Mouse (Mus musculus) megakaryocyte, adult 5-6 weeks (primary cell): ENCODE measurements around the gene Auts2. TPM values are rescaled to one million over a fixed set of nuclear protein-coding genes. Genes with fewer than 3 reads are reported as not detected.

Experiments used
- ATAC-seq: 2 replicates; pipeline ENCODE4 v1.8.0; 2016; ENCODE audit warnings: mild to moderate bottlenecking, inconsistent platforms; ENCODE audit not compliant: poor library complexity, severe bottlenecking
- total RNA-seq, 2 experiments: library from RNA; stranded (forward) in 1 of 2; stranded (reverse) in 1 of 2; fragments of 153-499, 151-499 nt in 1 of 2; fragments of 221-1000, 200-1000 nt in 1 of 2; gene quantifications; 2 replicates each; pipeline versions ENCODE4 v1.2.3 to v1.2.4; 2015 to 2017

Gene Auts2
- total RNA-seq, 2 experiments from 2014 or later, result 0.42 to 1.1 TPM

DNA sequence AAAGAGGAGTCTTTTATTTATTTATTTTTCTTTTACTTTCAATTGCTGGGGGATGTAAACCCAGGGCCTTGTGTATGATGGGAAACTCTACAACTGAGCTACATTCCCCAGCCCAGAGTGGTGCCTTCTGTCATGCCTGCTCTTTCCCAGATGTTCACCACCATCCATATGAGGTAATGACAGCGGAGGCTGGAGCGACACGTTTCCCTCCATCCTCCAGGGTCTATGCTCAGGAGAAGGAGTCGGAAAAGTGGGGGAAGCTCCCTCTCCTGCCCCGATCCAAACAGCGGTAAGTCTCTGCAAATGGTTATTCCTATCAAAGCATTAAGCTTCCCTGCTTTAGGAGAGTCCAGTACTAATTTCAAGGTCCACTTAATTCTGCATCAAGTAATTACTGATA lies 768.4 kb downstream of the Auts2 start:
- ATAC-seq, result no peak

DNA sequence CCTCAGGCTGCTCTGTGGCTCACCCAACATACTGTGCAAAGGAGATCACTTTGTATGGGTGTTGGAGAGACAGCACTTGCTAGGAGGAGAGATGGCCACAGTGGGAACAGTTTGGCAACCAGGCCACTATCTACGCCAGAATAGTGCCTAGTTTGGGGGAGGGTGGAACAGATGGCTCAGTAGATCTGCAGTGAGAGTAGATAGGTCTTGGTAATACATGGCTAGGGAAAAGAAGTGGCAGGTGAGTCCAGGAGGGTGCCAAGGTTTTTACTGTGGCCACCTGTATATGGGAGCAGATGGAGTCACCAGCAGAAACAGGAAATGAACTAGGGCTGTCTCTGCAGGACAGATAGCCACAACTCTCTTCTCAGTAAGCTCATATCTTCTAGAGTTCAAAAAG lies 770.5 kb downstream of the Auts2 start:
- ATAC-seq, result no peak

DNA sequence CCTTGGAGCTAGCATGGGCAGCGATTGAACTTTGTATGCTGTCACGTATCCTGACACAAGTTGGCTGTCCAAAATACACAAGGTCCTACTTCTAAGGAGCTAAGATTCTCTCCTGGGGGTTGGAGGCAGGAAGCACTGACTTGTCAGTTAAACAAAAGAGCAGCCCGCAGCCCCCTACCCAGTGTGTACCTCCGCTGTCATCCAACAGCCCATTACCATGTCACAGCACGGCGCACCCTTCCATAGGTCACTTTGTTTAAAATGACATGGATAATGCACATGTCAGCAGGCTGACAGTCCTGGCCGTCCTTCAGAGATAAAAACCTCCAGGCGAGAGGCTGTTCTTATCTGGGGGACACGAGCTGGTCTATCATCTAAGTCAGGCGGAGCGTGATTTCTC lies 773.9 kb downstream of the Auts2 start:
- ATAC-seq, result no peak

DNA sequence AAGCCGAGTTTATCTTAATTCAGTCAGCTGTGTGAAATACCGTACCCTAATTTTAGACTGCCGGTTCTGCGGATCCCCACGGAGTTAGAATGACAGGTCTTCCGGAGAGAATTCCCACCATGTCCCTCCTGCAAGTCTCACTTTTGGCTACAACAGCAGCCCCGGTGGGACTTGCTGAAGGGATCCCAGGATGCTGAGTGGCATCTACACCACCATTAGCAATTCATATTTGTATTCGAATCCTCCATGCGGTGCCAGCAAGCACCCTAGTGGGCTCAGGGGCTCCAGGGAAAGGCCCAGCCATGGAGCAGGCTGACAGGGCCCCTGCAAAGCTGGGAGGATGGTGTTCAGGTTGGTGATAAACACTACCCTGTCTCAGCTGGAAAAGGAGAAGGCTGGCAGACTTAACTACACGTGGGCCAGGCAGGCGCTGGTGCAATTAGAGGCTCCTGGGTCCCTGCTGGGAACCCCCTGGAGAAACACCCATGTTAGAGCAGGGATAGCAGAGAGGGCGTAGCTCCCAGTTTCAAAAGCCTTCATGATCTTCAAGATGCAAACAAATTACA lies 775.4 kb downstream of the Auts2 start:
- ATAC-seq, result no peak

DNA sequence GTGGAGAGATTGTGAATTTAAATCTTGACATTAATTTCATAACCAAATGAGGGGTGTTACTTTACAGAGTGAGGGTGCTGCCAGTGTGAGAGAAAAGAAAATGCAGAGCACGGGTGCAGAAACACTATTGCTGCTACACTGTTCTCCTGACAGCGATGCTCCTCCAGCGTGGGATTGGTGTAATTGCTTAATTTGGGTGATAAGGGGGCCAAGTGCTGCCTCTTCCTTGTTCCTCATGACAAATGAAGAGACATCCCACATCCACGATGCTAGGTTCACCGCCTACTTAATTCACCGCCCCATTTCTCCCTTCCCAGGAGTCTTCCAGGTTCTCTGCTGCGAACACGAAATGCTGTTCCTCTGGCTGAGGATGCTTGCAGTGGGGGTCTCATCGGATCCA lies 776.0 kb downstream of the Auts2 start:
- ATAC-seq, result no peak

DNA sequence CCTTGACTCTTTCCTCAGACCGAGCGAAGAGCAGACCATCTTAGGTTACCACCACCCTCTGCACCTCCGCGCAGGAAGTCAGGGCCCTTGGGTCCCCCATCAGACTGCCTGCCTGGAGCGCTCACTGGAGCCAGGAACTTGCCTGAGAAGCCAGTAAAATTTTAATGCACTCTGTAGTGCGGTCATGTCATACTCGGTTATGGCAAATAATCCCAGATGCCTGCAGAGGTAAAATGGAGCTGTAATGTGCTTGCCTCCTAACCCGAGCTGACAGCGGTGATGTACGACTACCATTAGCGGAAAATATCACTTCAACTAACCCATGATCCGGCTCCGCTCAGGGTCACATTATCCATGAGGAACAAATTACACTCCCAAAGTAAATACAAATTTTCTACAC lies 783.7 kb downstream of the Auts2 start:
- ATAC-seq, result no peak

DNA sequence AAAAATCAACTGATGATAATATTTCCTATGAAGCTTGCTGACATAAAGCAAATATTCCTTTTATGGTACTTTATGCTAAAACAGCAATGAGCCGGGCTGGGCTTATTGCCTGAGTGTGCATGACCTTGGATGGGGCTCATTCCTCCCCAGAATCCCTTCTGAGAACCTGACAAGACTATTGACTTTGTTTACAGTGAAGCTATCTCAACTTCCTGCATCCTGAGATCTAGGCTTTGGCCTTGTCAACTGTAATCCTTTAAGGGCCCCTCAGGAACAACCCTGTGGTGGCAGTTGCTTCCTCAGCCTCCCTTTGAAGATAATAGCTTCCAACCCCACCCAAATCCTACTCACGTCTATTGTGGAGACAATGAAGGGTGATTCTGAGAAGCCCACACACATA lies 792.8 kb downstream of the Auts2 start:
- no peak for ATAC-seq

DNA sequence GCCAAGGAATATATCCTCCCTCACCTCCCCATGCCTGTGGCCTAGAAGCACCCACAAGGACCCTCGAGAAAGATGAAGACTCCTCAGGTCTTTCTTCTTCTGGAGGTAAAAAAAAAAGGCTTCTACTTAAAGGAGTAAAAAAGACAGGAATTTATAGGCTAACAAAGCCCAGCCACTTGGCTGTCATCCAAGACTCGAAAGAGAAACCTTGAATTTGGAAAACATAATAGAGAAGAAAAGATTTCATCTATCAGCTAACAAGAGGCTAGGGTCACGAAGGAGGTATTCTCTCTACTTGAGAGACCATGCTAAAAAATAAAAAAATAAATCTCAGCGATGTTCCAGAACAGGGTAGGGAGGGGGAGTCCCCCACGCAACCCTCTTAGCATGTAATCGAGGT lies 793.9 kb downstream of the Auts2 start:
- ATAC-seq, result no peak

DNA sequence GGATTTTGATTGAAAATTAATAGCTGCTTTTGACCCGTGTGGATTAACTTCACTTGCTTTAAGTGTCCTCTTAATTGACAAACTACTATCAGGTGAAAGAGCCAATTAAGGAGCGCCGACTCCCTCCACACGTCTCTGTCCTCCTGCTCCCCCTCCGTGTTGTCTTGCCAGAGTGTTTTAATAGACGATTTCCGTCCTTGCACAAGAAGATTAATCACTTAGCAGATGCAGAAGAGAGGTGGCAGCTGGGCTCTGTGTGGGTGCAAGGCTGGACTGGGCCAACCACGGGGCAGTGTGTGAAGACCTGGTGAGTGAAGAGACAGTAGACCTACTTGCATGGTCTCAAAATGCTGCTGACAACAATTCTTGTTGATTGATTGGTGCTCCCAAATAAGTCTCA lies 800.1 kb downstream of the Auts2 start:
- ATAC-seq, result no peak

DNA sequence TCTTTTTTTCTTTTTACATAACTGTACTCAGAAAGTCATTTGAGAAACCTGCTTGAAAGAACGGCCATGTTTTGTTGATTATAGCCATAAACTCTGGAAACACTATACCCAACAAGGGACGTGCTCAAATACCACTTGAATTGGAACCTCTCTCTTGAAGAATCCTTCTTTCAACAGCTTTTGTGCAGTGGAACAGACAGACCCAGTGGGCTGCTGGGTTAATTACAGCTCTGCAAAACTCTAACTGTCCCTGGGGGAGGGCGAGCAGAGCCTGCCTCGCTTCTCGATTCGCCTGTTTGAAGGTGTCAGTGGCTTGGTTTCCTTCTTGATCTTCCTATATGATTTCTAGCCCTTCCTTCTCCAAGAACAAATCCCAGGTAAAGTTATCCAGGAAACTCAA lies 805.7 kb downstream of the Auts2 start:
- ATAC-seq, result no peak

DNA sequence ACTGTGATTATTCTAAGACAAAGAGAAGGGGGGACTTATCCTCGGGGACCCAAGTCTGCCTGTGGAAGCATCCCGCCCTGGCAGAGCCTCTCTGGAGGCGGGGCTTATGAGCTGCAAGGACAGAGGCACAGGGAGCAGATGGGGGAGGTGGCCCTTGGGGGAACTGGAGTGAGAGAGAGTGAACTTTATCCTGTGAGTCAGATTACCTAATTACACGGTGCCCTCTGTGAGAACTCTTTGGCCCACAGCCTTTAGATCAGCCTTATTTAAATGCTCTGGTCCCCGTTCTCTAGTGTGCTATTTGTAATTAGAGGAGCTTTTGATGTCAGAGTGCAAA lies 809.9 kb downstream of the Auts2 start:
- no peak for ATAC-seq

DNA sequence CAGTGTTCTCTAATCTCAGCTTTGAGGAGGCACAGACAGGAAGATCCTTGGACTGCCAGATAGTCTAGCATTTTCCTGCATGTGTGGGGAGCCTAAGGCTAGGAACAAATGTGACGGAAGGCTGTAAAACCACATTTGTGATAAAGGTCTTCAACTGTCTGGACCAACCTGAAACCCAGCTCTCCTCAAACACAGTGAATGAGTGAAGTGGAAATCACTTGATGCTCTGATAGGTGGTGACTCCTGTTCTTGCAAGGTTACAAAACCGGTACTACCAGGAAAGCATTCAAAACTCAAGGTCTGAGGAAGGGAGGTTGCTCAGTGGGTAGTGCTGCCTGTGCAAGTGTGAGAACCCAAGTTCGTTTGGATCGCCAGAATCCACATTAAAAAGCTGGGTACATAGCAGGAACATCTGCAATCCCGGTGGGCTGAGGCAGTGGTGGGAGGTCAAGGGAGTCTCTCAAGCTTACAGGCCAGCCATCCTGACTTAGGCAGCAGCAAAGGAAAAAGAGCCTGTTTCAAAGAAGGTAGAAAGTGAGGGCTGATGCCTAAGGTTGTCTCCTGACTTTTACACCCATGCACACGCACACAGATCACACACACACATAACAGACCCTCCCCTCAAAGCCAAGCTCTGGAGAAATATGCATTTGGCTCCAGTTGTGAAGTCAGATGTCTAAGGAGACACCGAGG lies 810.4 kb downstream of the Auts2 start:
- no peak for ATAC-seq

DNA sequence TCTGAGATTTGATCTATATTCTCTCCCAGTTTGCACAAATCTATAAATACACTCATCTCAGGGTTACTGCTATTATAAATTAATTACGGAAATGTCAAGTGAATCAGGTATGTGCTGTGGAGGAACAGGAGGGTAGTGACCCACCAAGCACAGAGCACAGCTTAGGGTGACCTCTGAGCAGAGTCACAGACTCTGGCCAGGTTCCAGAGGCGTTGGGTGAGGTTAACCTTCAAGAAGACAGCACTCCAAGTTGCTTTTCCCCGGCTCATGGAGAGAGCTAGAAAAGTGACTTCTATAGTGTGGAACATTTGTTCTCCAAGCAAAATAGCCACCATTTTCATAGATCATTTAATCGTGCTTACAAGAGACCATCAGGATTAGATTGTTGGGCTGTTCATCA lies 813.7 kb downstream of the Auts2 start:
- ATAC-seq, result no peak

DNA sequence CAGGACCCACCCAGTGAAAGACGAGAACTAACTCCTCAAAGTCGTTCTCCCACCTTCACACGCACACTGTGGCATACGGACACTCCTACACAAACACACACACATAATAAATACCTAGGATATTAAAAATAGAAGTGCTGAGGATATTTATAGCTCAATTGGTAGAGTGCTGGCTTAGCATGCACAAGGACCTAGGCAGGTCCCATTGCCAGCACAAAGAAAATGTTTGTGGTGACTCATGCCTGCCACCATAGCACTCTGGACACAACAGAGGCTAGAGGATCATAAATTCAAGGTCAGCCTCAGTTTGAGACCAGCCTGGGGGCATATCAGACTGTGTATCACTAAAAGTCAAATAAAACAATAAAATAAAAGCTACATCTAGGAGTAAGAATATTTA lies 815.2 kb downstream of the Auts2 start:
- ATAC-seq, result no peak

DNA sequence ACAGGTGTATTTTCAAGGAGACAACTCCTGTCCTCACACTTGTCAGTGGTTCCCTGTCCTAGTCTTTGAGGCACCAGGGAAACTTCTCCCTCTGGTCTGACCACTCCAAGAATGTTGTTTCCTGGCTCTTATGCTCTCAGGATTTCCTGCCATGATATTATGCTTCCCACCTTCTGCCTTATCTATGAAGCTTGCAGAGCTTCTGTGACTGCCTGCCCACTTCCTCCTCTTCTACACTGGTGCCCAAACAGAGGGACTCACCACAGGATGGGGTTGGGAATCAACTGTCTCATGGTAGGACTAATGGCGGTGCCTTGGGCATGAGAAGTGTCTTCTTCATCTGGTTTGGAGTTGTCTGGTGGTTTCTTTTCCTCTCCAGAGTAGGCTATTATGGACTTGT lies 818.6 kb downstream of the Auts2 start:
- no peak for ATAC-seq

DNA sequence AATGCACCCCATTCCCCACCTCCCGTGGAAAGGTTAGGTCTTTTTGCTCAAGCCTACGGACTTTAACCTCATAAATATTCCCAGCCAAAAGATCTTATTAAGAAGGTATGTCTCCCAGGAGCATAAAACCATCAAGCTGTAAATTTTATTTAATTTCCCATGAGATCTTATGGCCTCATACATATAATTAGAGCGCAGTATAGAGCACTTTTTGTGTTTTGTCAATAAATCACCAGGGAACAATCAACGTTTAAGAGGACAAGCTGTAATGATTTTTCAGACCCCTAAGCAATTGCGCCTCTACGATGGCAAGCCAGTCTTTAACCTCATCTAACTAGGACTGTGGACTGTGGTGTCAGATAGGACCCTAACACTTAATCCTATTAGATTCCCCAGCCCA lies 820.4 kb downstream of the Auts2 start:
- ATAC-seq, result no peak

DNA sequence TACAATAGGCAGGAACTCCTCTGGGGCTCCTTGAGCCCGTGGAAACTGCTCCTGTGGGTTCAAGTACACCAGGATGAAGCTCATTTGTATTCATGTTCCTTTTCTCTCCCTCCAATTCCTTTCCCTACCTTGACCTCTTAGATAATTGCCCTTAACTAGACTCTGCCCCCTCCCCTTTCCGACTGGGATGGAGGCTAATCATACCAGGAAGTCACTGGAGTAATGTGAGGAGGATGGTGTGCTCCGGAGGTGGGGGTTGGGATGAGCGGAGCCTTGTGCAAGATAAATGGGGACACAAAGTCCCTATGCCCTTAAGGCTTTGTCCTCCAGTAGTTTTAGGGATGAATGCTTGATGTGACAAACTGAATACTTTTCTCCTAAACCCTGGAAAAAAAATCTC lies 820.8 kb downstream of the Auts2 start:
- no peak for ATAC-seq

DNA sequence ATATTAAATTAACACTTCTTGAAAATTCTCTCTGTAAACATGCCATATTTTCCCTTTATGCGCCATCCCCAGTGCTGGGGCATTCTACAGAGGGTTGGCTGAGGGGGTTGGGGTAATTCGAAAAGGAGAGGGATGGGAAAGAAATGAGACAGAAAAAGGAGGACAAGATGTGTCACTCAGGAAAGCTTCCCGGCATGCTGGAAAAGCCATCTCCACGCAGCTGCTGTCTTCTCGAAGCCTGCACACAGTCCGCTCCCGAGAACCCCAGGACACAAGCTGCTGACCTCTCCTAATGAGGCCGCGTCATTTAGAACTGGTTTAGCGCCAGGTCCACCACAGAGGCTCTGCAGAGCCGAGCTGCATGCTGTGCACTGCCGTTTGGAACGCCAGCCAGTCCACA lies 825.1 kb downstream of the Auts2 start:
- ATAC-seq, result no peak

DNA sequence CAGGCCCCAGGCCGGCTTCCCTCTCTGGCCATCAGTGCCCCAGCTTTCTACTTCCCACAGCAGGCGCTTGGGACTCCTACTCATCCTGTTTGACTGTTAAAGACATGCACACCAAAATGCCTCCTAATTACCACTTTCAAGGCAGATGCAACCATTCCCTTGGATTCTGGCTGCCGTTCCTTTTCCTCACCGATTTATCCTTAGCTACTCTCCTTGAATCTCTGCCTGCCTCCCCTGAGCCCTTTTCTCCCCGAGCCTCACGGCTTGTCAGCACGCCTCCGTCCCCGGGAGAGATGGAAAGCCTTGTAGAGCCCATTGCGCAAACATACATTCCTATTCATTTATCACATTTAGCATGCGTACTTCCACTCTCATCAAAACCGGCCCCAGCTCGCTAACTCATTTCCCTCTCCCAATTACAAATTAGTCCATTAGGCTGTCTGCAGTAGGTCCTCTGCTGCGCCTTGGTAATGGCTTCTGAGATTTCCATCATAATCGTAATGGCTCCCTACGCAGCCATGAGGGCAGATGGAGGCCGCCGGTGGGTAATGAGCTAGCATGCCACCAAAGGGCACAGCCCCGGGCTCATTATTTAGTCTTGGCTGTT lies 825.7 kb downstream of the Auts2 start:
- ATAC-seq, result no peak

DNA sequence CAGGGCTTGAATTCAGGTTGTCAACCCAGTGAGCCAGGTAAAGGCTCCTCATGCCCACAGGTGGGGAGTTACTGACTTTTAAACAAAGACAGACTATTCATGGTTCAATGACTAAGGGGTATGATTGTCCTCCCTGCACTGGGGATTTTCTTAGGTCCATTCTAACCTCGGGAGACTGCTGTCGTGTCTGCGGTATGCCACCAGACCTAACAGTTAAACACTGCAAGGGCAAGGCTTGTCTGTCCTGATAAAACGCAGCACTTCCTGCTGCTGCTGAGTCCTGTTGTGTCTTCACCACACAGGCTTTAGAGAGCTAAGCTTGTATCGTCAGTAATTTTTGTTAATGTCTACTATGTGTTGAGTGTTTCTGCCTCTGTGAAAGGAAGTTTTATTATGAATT lies 828.2 kb downstream of the Auts2 start:
- no peak for ATAC-seq

DNA sequence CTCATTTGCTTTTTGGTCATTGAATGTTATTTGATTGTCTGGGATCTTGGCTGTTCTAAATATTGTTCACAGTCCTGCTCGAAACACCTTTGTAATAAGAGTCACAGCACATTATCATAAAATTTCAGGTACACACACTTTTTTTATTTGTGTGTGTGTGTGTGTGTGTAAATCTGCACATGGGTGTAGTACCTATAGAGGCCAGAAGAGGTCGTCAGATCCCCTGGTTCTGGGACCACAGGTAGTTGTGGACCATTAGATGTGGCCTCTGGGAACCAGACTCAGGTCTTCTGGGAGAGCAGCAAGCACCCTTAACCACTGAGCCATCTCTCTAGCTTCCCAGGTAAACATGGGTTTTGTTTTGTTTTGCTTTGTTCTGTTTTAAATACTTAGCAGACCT lies 830.7 kb downstream of the Auts2 start:
- no peak for ATAC-seq

DNA sequence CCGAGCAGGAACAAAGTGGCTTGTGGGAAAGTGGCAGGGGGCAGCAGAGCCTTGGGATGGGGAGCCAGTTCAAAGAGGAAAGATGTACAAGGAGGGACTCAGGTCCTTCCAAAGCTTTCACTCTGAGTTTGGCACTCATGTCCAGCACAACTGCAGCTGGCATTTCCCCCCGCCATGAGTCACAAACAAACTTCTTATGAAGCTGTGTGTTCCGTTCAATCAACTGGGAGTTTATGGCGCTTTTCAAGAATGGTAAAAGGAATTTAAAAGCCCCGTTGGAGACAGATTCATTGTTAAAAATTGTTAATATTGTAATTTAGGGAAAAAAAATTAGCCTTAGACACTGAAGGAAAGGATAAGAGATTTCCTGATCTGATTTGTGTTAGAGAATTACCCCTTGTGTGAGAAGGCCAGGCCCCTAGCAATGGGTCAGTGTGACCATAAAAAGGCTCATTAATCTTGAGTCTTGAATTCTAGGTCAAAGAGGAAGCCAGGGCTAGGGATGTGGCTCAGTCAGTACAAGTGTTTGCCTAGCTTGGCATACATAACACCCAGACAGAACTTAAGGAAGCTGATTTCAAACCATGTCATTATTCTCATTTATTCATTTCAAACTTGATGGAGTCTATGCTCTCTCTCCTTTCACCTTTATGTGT lies 831.5 kb downstream of the Auts2 start:
- no peak for ATAC-seq
